Mouse (Mus musculus) ES-E14 (cell line): ENCODE results near the gene Cyp2u1. TPM values are rescaled to one million over a fixed set of nuclear protein-coding genes. Genes with fewer than 3 reads are reported as not detected.

Experiments used
- DNase-seq: peaks from one replicate; pipeline ENCODE4 v3.0.0-alpha.2; 2013; ENCODE audit warnings: low read depth, low spot score
- H3K27ac ChIP-seq: 2 replicates; pipeline ENCODE4 v1.5.1; 2012; ENCODE audit warnings: low read depth, mild to moderate bottlenecking, low read length, moderate library complexity, mixed read lengths; ENCODE audit not compliant: poor library complexity, insufficient read depth, severe bottlenecking
- H3K36me3 ChIP-seq: 2 replicates; pipeline ENCODE4 v1.6.1; 2012; ENCODE audit warnings: mild to moderate bottlenecking, low read length, moderate library complexity, mixed read lengths; ENCODE audit not compliant: control insufficient read depth, poor library complexity, insufficient read depth, severe bottlenecking
- H3K4me1 ChIP-seq, 2 experiments: fragments of 150-350 bp in 1 of 2; sonication (generic) in 1 of 2; 2 replicates each; pipeline ENCODE4 v1.6.1; 2012; ENCODE audit warnings: low read length in 2 of 2, mild to moderate bottlenecking in 1 of 2, mixed read lengths in 1 of 2; ENCODE audit not compliant: control insufficient read depth in 2 of 2, insufficient read depth in 2 of 2, poor library complexity in 1 of 2
- H3K4me3 ChIP-seq, 2 experiments: fragments of 150-350 bp in 1 of 2; sonication (generic) in 1 of 2; 2 replicates each; pipeline ENCODE4 v1.5.1; 2012; ENCODE audit warnings: low read length in 2 of 2, low read depth in 1 of 2, mild to moderate bottlenecking in 1 of 2, mixed read lengths in 1 of 2; ENCODE audit not compliant: insufficient read depth in 1 of 2, poor library complexity in 1 of 2, severe bottlenecking in 1 of 2
- H3K9ac ChIP-seq: 2 replicates; pipeline ENCODE4 v1.6.1; 2012; ENCODE audit warnings: low read depth, mild to moderate bottlenecking, low read length, mixed read lengths; ENCODE audit not compliant: poor library complexity, insufficient read depth, severe bottlenecking
- H3K9me3 ChIP-seq: fragments of 150-350 bp; sonication (generic); 2 replicates; pipeline ENCODE4 v1.6.1; 2012; ENCODE audit warnings: low read depth, mild to moderate bottlenecking, low read length; ENCODE audit not compliant: control insufficient read depth, insufficient read depth
- CHD2 ChIP-seq: IDR thresholded peaks from 2 replicates; pipeline ENCODE4 v1.6.1; 2014; ENCODE audit warnings: mild to moderate bottlenecking, low read depth, low read length, inconsistent platforms
- HCFC1 ChIP-seq: IDR thresholded peaks from 2 replicates; pipeline ENCODE4 v1.6.1; 2012; ENCODE audit warnings: low read length, inconsistent platforms, borderline replicate concordance; ENCODE audit not compliant: insufficient read depth
- MAFK ChIP-seq: IDR thresholded peaks from 2 replicates; pipeline ENCODE4 v1.6.1; 2014; ENCODE audit warnings: mild to moderate bottlenecking, low read depth, low read length, inconsistent platforms; ENCODE audit not compliant: insufficient read depth
- ZC3H11A ChIP-seq: IDR thresholded peaks from 2 replicates; pipeline ENCODE4 v1.6.1; 2012; ENCODE audit warnings: low read depth, mild to moderate bottlenecking, inconsistent platforms, low read length, borderline replicate concordance
- ZNF384 ChIP-seq: IDR thresholded peaks from 2 replicates; pipeline ENCODE4 v1.6.1; 2012; ENCODE audit warnings: low read depth, low read length, inconsistent platforms
- in situ Hi-C, 2 experiments: fragments of 600-800 bp; cut with MboI; formaldehyde crosslinking; loops; one replicate each; pipeline ENCODE4 v1.15.1; 2025; ENCODE audit warnings: low sequenced_read_pairs in 2 of 2, inconsistent platforms in 1 of 2; ENCODE audit not compliant: unreplicated experiment in 2 of 2
- total RNA-seq: library from RNA; depleted of rRNA; stranded (reverse); fragments of 300-350 nt; gene quantifications from 2 replicates; pipeline ENCODE4 v1.2.3, GENCODE M21; 2012

Cyp2u1 gene
- total RNA-seq, 1 experiment, result 1.7 TPM

DNA sequence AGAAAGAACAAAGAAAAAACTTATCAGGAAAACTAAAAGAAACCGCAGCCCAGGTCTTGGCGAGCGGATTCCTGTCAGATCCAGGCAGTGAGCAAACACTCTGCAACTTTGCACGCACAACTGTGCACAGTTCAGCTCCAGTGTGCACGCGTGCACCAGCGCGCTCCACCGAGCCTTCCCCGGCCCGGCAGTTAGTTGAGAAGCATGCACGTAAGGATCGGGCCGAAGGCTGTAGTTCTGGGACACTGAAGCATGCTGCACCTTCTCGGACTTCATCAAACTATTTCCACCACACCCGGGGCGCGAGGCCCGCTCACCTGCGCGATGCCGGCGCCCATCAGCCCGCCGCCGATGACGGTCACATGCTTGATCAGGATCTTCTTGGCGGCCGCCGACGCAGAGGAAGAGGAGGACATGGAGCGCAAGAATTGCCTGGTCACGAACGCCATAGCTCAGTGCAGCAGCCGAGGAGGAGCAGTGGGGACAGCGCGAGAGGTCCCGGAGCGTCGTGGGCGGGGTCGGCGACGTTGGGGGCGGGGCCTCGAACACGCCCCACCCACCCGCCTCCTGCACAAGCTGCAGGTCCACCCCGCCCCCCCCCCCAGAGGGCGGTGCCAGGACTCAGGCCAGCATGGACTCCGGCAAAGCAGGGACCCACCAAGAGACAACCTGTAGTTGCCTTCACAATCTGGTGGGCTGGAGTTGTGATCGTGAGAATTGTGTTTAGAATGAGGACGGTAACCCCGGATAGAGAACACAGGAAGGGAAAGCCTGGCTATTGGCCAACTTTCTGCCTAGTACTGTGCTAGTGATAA lies 31.3 kb downstream of the Cyp2u1 start, which contains the start of gene Hadh:
Hadh (minus strand) TSS at position 543 of the 815 bp plus-strand sequence.
- no peak for TF ChIP-seq ZNF384
- TF ChIP-seq MAFK, result no peak
- TF ChIP-seq ZC3H11A, result no peak
- no peak for TF ChIP-seq HCFC1
- no peak for TF ChIP-seq CHD2
- Histone ChIP-seq H3K9ac (peak within 1 kb of the TSS; percentile 89), H3K27ac (no peak within 1 kb of the TSS; the same call in 1 of the 2 replicates)

DNA sequence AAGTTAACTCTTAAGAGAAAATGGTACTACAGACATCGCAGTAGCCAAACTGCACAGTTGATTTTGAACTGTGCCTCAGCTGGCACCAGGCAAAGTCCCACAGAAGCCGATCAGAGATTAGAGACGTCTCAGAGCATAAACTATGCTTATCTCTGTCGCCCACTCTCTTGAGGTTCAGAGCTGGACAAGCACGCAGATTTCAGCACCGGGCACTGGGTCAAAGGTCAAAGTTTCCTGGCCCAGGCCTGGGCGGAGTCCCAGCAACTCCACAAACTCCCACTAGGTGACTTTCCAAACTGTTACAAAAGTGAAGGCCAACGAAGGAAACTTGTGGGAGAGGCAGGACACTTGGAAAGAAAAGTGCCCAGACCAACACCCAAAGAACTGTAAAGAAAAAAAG lies 31.9 kb downstream of the Cyp2u1 start:
- TF ChIP-seq ZC3H11A (no peak), MAFK (no peak), CHD2 (no peak)
- peak overlapping the region; percentile 89; the same call in 1 of the 2 replicates for H3K9ac ChIP-seq
- peak; percentile 68 for DNase-seq
- in situ Hi-C loops, result no loop called here
- H3K9me3 ChIP-seq, result no peaks in the 10 kb centered on the region
- H3K4me1 ChIP-seq, result peaks cover 2 to 6% of the 10 kb centered on the region in 2 experiments; a peak in 2 of 4 replicates
- H3K36me3 ChIP-seq, result no peaks in the 10 kb centered on the region
- no peak overlapping the region; the same call in 1 of the 2 replicates for H3K27ac ChIP-seq
- H3K4me3 ChIP-seq, result peak overlapping the region; percentile 97 to 100

More for the DNA sequence above, 31.3 kb downstream of the Cyp2u1 start, which contains the start of gene Hadh:
- peak; percentile 78 for DNase-seq
- Histone ChIP-seq H3K9me3 (no peaks in the 10 kb centered on the region), H3K4me3 (peak within 1 kb of the TSS; percentile 97 to 100), H3K4me1 (peaks cover 2 to 6% of the 10 kb centered on the region in 2 experiments; a peak in 2 of 4 replicates), H3K36me3 (no peaks in the 10 kb centered on the region)
- in situ Hi-C loops, result no loop called here

DNA sequence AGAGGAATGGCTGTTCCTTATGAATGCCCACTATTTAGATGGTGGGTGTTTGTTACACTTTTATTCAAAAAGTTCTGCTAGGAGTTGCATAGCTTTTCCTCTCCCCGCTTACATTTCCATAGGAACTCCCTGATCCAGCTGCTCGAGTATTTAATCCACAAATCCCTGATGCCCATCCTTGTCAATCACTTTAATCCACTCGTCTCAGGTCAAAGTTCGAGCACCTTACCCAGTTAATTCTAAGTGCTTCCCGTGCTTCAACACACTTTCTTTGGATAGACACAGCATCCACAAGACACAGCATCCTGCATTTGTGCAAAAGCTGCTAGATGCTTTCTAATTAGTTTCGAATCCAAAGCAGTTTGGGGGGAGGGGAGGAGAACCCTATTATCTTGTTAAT lies 32.6 kb downstream of the Cyp2u1 start:
- no peak for DNase-seq
- Histone ChIP-seq H3K27ac (no peak overlapping the region), H3K36me3 (no peaks in the 10 kb centered on the region), H3K9ac (no peak overlapping the region), H3K4me3 (peak overlapping the region in 1 of 2 experiments; percentile 12; a peak in 1 of 4 replicates), H3K4me1 (peaks cover 2 to 6% of the 10 kb centered on the region in 2 experiments; a peak in 2 of 4 replicates), H3K9me3 (no peaks in the 10 kb centered on the region)
- in situ Hi-C loops, result no loop called here
- TF ChIP-seq ZC3H11A, result no peak
- TF ChIP-seq ZNF384, result no peak
- TF ChIP-seq CHD2, result no peak
- no peak for TF ChIP-seq HCFC1
- TF ChIP-seq MAFK, result no peak

DNA sequence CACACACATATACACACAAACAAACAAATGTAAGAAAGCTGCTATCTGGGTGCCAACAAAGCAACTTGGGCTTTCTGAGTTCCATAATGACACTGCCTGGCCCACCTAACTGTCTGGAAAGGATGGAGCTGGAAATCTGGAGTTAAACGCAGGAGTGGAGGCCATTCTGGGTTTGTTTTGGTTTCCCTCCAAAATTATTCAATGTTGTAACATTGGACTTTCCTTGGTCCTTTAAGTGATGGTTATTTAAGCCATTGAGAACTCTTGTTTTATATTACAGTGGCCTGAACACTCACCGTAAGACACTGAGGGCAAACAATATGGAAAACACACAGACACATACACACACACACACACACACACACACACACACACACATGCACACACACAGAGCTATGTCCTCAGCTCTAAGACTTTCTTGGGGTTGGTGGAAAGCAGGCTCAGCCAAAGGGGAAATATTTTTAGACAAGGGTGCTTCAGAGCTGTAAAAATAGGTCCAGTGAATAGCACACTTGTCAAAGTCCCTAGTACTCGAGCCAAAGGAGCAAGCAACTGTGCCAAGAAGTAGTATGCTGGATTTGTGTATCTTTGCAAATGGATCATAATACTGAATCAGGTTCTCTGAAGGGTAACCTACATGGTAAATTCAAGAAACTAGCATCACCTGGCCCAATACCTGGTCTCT lies 36.5 kb downstream of the Cyp2u1 start:
- DNase-seq, result no peak
- H3K4me3 ChIP-seq, result no peak overlapping the region
- H3K9ac ChIP-seq, result no peak overlapping the region
- no peaks in the 10 kb centered on the region for H3K9me3 ChIP-seq
- TF ChIP-seq HCFC1, result no peak
- TF ChIP-seq MAFK, result no peak
- no peak for TF ChIP-seq CHD2
- no peak for TF ChIP-seq ZNF384
- no peak for TF ChIP-seq ZC3H11A
- no peak overlapping the region for H3K27ac ChIP-seq
- in situ Hi-C loops, result no loop called here
- H3K4me1 ChIP-seq, result peaks cover 2 to 6% of the 10 kb centered on the region in 2 experiments; a peak in 2 of 4 replicates
- H3K36me3 ChIP-seq, result peaks cover 2% of the 10 kb centered on the region; the same call in 1 of the 2 replicates
